Mouse (Mus musculus) intestine, embryonic 16.5 days (tissue): ENCODE results near the gene Gga1. TPM values are rescaled to one million over a fixed set of nuclear protein-coding genes. Genes with fewer than 3 reads are reported as not detected.
A peak's percentile ranks its signal among the peaks of the same experiment; 100 is the strongest.

Experiments
- ATAC-seq: fragments of 200-750 bp; cut with Nextera tagmentation; 2 replicates; pipeline ENCODE4 v1.8.0; 2017; ENCODE audit warnings: moderate TSS enrichment, moderate library complexity
- H3K27ac ChIP-seq: fragments of 300-500 bp; sonication (generic); 2 replicates; pipeline ENCODE4 v1.5.1; 2014; ENCODE audit warnings: mild to moderate bottlenecking, low read length
- H3K27me3 ChIP-seq: fragments of 300-500 bp; sonication (generic); replicated peaks from 2 replicates; pipeline ENCODE4 v1.6.1; 2014; ENCODE audit warnings: low read length, control low read depth, mixed read lengths; ENCODE audit not compliant: control insufficient read depth, insufficient read depth
- H3K36me3 ChIP-seq: fragments of 300-500 bp; sonication (generic); 2 replicates; pipeline ENCODE4 v1.6.1; 2014; ENCODE audit warnings: low read length, control low read depth; ENCODE audit not compliant: control insufficient read depth, insufficient read depth
- H3K4me1 ChIP-seq: fragments of 300-500 bp; sonication (generic); 2 replicates; pipeline ENCODE4 v1.6.1; 2014; ENCODE audit warnings: low read length, control low read depth, mixed read lengths; ENCODE audit not compliant: control insufficient read depth, insufficient read depth
- H3K4me2 ChIP-seq: fragments of 300-500 bp; sonication (generic); 2 replicates; pipeline ENCODE4 v1.6.1; 2014; ENCODE audit warnings: low read depth, low read length, control low read depth
- H3K4me3 ChIP-seq: fragments of 300-500 bp; sonication (generic); 2 replicates; pipeline ENCODE4 v1.5.1; 2014; ENCODE audit warnings: mild to moderate bottlenecking, low read length
- H3K9ac ChIP-seq: fragments of 300-500 bp; sonication (generic); 2 replicates; pipeline ENCODE4 v1.6.1; 2014; ENCODE audit warnings: low read depth, low read length
- H3K9me3 ChIP-seq: fragments of 300-500 bp; sonication (generic); 2 replicates; pipeline ENCODE4 v1.6.1; 2016; ENCODE audit warnings: low read length, control low read depth; ENCODE audit not compliant: control insufficient read depth
- WGBS: fragments of 180-500 bp; shearing (Covaris S2); extraction: QIAGEN DNeasy Blood & Tissue Kit; methylation state at CpG from one replicate; pipeline ENCODE4 v1.1.7; 2014; 5-methylcytosine and 5-hydroxymethylcytosine counted together
- polyA plus RNA-seq: library from polyadenylated mRNA; unstranded; fragments of >200 nt; fragmentation: Nextera tagmentation; extraction: Ambion mirVana; gene quantifications from 2 replicates; pipeline ENCODE4 v1.2.1, GENCODE M21; 2015

Gene Gga1
- polyA plus RNA-seq, 1 experiment from 2014 or later = 56.3 TPM

DNA sequence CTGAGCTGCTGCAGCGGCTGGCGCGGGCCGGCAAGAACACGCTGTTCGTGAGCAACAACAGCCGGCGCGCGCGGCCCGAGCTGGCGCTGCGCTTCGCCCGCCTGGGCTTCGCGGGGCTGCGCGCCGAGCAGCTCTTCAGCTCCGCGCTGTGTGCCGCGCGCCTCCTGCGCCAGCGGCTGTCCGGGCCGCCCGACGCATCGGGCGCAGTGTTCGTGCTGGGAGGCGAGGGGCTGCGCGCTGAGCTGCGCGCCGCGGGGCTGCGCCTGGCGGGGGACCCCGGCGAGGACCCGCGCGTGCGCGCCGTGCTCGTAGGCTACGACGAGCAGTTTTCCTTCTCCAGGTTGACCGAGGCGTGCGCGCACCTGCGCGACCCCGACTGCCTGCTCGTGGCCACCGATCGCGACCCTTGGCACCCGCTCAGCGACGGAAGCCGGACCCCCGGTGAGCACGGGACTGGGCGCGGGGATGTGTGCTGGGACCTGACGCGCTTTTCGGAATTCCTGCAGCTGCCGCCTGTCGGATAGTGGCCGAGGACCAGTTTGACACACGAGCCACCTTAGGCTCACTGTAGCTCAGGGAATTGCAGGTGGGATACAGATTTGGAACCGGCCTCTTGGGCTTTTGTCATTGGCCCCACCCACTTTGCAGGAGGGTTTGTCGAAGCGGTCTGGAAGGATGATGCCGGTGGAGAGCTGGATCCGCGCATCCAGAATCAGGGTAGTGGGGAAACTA, 37.3 kb downstream of the Gga1 start:
- under 1% methylated on average over 87 of the region's 87 CpGs for WGBS

DNA sequence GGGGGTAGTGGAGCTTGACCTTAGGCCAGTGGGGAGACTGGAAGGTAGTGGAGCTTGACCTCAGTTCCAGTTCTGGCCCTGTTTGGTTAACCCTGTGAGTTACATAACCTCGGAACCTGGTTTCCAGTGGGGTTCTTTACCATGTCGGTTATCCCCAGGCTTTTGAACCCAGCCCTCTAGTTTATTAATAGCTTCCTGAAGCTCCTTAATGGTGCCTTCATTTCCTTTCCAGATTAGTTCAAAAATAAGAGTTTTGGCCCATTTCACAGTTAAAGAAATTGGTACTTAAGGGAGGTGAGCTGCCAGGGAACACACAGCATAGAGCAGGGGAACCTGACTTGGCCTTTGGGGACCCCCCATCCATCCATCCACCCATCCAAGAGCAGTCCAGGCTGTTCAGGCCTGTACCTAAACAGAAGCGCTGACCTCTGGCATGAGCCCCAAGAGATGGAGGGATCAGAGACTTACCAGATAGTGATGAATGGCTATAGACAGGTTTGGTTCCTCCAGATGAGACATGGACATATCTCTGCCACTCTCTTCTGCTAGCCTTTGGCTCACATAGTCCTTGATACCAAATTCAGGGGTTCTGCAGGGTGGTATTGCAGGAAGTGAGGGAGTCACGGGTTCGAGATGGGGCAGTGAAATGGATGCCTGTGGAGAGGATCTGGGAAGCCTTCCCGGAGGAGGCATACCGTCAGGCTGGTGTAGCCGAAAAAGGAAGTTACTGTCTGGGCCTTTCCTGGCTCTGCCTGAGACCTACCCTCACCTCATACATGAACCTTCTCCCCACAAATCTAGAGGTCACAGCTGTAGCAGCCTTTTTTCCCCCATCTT, 38.1 kb downstream of the Gga1 start:
- Histone ChIP-seq H3K9me3 (no peaks in the 10 kb centered on the region), H3K4me2 (peak overlapping the region; percentile 99), H3K4me1 (peaks cover 22% of the 10 kb centered on the region), H3K27me3 (no peaks in the 10 kb centered on the region), H3K4me3 (peak overlapping the region; percentile 66), H3K36me3 (no peaks in the 10 kb centered on the region), H3K9ac (peak overlapping the region; percentile 77), H3K27ac (no peak overlapping the region)
- WGBS = 51% methylated on average over 8 of the region's 8 CpGs
- ATAC-seq = no peak

More for the DNA sequence above, 37.3 kb downstream of the Gga1 start:
- peak; percentile 74 for ATAC-seq
- H3K4me2 ChIP-seq = peak overlapping the region; percentile 99
- peak overlapping the region; percentile 77 for H3K9ac ChIP-seq
- no peaks in the 10 kb centered on the region for H3K27me3 ChIP-seq
- H3K4me3 ChIP-seq = peak overlapping the region; percentile 66
- no peaks in the 10 kb centered on the region for H3K9me3 ChIP-seq
- H3K27ac ChIP-seq = peak overlapping the region; percentile 79
- H3K36me3 ChIP-seq = no peaks in the 10 kb centered on the region
- H3K4me1 ChIP-seq = peaks cover 22% of the 10 kb centered on the region

DNA sequence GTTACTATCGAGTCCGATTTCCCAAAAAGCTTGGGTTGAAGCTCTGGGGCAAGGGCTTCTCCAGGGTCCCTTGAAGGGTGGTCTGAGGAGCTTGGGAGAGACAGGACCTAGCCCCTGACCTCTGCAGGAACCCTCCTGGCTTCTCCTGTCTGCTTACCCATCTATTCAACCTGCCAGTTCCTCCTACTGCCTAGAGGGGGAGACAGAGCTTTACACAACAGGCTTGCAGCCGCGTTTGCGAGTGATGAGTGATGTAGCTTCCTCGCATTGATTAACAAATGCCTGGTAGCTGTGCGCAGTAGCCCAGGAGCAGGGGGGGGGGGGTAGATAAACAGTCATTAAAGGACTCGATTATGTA, 38.6 kb downstream of the Gga1 start:
- Histone ChIP-seq H3K36me3 (no peaks in the 10 kb centered on the region), H3K27me3 (no peaks in the 10 kb centered on the region), H3K9me3 (no peaks in the 10 kb centered on the region), H3K4me3 (peak overlapping the region; percentile 66), H3K4me1 (peaks cover 22% of the 10 kb centered on the region), H3K9ac (peak overlapping the region; percentile 30; the same call in 1 of the 2 replicates), H3K4me2 (peak overlapping the region; percentile 99), H3K27ac (no peak overlapping the region)
- WGBS = 7% methylated on average over 8 of the region's 8 CpGs
- ATAC-seq = 0 out of 2 replicates have a peak, but pooled peaks have one; percentile 14

DNA sequence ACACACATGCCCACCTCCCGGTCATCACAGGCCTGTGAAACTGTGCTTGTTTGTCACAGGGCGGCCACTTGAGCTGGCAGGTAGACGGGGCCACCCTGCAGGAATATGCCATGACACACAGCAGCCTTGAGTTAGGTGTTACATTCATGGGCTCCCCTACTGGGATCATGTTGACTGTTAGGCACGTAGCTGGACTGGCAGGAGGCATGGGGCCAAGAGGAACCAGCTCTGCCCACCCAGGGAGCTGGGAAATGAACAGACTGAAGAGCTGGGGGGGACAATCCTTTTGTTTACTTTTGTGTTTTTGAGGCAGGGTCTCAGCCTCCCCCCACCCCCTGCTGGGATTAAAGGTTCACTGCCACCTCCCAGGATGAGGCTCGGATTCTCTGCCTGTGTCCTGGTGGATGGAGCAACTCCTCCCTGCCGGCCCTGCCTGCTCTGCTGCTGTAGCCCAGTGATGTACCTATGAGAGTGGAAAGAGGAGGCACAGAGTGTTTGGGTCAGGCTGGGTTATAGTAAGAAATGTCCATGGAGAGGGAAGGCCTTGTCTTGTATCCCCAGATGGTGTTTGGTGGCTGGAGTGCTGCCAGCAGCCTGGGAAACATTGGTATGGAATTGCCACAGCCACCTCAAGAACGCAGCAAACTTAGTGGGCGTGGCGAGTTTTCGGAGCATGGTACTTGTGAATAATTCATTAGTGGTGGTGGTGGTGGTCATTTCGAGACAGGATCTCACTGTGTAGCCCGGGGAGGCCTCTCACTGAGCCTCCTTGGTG, 39.2 kb downstream of the Gga1 start:
- H3K4me2 ChIP-seq = peak overlapping the region; percentile 28; the same call in 1 of the 2 replicates
- H3K9me3 ChIP-seq = no peaks in the 10 kb centered on the region
- whole genome bisulfite sequencing = 67% methylated on average over 12 of the region's 12 CpGs
- peak overlapping the region; percentile 30 for H3K9ac ChIP-seq
- peak overlapping the region; percentile 10 for H3K4me3 ChIP-seq
- ATAC-seq = no peak
- H3K27ac ChIP-seq = no peak overlapping the region
- no peaks in the 10 kb centered on the region for H3K36me3 ChIP-seq
- no peaks in the 10 kb centered on the region for H3K27me3 ChIP-seq
- peaks cover 22% of the 10 kb centered on the region for H3K4me1 ChIP-seq

DNA sequence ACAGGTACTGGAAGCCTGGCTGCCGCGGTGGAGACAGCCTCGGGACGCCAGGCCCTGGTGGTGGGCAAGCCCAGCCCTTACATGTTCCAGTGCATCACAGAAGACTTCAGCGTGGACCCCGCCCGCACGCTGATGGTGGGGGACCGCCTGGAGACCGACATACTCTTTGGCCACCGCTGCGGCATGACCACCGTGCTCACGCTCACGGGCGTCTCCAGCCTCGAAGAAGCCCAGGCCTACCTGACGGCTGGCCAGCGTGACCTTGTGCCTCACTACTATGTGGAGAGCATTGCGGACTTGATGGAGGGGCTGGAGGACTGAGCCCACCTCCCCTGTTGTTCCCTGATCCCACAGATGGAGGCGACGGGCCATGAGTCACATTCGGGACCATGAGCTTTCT, 41.1 kb downstream of the Gga1 start:
- Histone ChIP-seq H3K9me3 (no peaks in the 10 kb centered on the region), H3K4me2 (no peak overlapping the region), H3K4me1 (peaks cover 22% of the 10 kb centered on the region), H3K27ac (no peak overlapping the region), H3K9ac (no peak overlapping the region), H3K27me3 (no peaks in the 10 kb centered on the region), H3K36me3 (no peaks in the 10 kb centered on the region), H3K4me3 (no peak overlapping the region)
- no peak for ATAC-seq
- WGBS = 93% methylated on average over 23 of the region's 23 CpGs

DNA sequence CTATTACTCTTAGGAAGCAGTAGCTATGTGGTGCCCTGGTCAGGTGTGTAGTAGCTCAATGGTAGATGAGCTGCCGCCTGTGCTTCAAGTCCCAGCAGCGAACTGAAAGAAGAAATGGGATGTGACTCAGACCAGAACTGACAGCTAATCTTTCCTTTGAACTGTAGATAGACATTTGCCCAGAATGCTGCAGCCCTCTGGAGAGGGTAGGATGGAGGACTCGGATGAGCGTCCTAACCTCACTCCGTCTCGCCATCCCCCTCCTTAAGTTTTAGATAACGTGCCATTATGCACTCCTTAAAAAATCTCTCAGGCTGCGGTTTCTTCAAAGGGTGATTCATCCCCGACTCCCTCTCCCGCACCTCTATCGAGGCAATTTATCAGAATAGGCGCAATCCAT, 42.9 kb downstream of the Gga1 start:
- Histone ChIP-seq H3K4me2 (no peak overlapping the region), H3K4me3 (no peak overlapping the region), H3K36me3 (no peaks in the 10 kb centered on the region), H3K27ac (no peak overlapping the region), H3K4me1 (peaks cover 15% of the 10 kb centered on the region), H3K27me3 (no peaks in the 10 kb centered on the region), H3K9me3 (no peaks in the 10 kb centered on the region), H3K9ac (no peak overlapping the region)
- no peak for ATAC-seq
- WGBS = 58% methylated on average over 12 of the region's 12 CpGs

DNA sequence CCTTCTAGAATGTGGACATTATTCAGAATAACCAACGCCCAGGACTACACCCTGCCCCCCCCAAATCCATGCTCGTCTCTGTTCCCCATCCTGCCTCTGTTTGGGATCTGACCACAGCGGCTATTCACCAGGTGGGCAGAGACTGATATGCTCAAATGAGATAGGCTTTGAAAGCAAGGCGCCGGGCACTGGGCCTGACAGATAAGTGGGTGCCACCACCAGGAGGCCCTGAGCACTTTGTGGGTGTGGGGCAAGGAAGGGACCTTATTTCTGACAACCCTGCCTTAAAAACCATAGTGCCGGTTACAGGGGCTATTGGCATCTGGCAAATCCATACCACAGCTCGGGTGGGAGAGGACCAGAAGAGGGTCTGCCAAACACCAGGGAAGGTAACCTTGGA, 45.7 kb downstream of the Gga1 start:
- Histone ChIP-seq H3K4me2 (no peak overlapping the region), H3K27me3 (no peaks in the 10 kb centered on the region), H3K4me3 (no peak overlapping the region), H3K9ac (no peak overlapping the region), H3K27ac (no peak overlapping the region), H3K36me3 (no peaks in the 10 kb centered on the region), H3K4me1 (peaks cover 23% of the 10 kb centered on the region), H3K9me3 (no peaks in the 10 kb centered on the region)
- WGBS = 85% methylated on average over 7 of the region's 7 CpGs
- no peak for ATAC-seq

DNA sequence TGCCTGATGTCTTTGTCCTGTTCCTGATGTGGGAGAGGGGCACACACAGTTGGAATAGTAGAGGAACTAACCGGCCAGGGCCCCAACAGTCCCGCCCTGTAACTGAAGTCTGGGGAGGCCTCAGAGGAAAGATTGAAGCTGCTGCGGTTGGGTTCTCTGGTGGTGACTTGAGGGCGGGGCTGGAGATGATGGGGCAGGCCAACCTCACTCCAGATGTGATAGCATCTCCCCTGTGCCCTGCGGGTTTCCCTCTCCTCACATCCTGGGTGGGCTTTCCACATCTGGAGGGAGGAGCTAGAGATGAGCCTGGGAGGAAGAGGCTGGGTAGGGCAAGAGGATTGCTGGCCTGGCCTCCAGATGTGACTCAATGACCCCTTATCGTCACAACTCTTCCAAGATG, 46.6 kb downstream of the Gga1 start:
- WGBS = 55% methylated on average over 6 of the region's 6 CpGs
- no peaks in the 10 kb centered on the region for H3K27me3 ChIP-seq
- no peak for ATAC-seq
- H3K4me1 ChIP-seq = peaks cover 28% of the 10 kb centered on the region
- no peaks in the 10 kb centered on the region for H3K9me3 ChIP-seq
- H3K9ac ChIP-seq = 0 out of 2 replicates have a peak overlapping the region, but pooled peaks have one; percentile 31
- H3K27ac ChIP-seq = no peak overlapping the region
- H3K4me2 ChIP-seq = no peak overlapping the region
- H3K36me3 ChIP-seq = no peaks in the 10 kb centered on the region
- no peak overlapping the region for H3K4me3 ChIP-seq

DNA sequence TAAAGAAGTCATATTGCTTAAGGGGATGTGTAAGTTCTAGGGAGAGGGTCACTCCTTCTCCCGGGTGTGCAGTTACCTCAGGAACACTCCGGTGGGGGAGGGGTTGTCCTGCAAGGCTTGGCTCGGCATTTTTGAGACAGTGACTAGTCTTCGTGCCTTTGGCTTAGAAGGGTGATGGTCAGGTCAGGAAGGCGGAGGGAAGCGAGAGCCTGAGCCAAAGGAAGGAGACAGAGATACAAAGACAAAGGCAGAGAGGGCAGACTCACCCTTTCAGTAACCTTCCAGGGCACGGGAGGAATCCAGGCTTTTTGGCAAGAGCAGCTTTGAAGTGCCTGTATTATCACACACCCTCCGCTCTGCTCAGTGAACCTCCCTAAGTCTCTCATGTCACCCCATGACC, 48.1 kb downstream of the Gga1 start:
- peaks cover 6% of the 10 kb centered on the region; the same call in 1 of the 2 replicates for H3K36me3 ChIP-seq
- peak overlapping the region; percentile 60; the same call in 1 of the 2 replicates for H3K9ac ChIP-seq
- ATAC-seq = no peak
- no peak overlapping the region for H3K4me2 ChIP-seq
- 46% methylated on average over 8 of the region's 8 CpGs for WGBS
- H3K4me1 ChIP-seq = peaks cover 29% of the 10 kb centered on the region
- H3K27me3 ChIP-seq = no peaks in the 10 kb centered on the region
- no peak overlapping the region for H3K4me3 ChIP-seq
- peak overlapping the region; percentile 94 for H3K27ac ChIP-seq
- H3K9me3 ChIP-seq = no peaks in the 10 kb centered on the region
